Mouse (Mus musculus): ENCODE data around the gene Snx30.

The Snx30 gene

GRCm38 (mm10) chr4:59870859-59871591 is 65.4 kb downstream of the Snx30 start:
- peak; percentile 74 for DNase-seq (ENCODE audit: low read depth, low spot score)

GRCm38 (mm10) chr4:59873240-59873639 is 67.6 kb downstream of the Snx30 start:
- DNase-seq (ENCODE audit: low read depth, low spot score): no peak

GRCm38 (mm10) chr4:59873830-59874229 is 68.2 kb downstream of the Snx30 start:
- DNase-seq (ENCODE audit: low read depth, low spot score): no peak

- DNase-seq (ENCODE audit: low read depth, low spot score): no peak
Measured at GRCm38 (mm10) chr4:59876570-59876969, 70.9 kb downstream of the Snx30 start.

GRCm38 (mm10) chr4:59877025-59877424 is 71.4 kb downstream of the Snx30 start:
- no peak for DNase-seq (ENCODE audit: low read depth, low spot score)

- DNase-seq (ENCODE audit: low read depth, low spot score): no peak
Measured at GRCm38 (mm10) chr4:59878595-59878994, 73.0 kb downstream of the Snx30 start.

GRCm38 (mm10) chr4:59879444-59879843 is 73.8 kb downstream of the Snx30 start:
- DNase-seq (ENCODE audit: low read depth, low spot score): no peak

GRCm38 (mm10) chr4:59880725-59881124 is 75.1 kb downstream of the Snx30 start:
- DNase-seq (ENCODE audit: low read depth, low spot score): no peak

- no peak for DNase-seq (ENCODE audit: low read depth, low spot score)
Measured at GRCm38 (mm10) chr4:59881210-59881609, 75.6 kb downstream of the Snx30 start.

GRCm38 (mm10) chr4:59884136-59884696 is 78.6 kb downstream of the Snx30 start:
- no peak for DNase-seq (ENCODE audit: low read depth, low spot score)

GRCm38 (mm10) chr4:59886281-59886680 is 80.6 kb downstream of the Snx30 start:
- no peak for DNase-seq (ENCODE audit: low read depth, low spot score)

GRCm38 (mm10) chr4:59887011-59887410 is 81.4 kb downstream of the Snx30 start:
- no peak for DNase-seq (ENCODE audit: low read depth, low spot score)

GRCm38 (mm10) chr4:59888014-59888413 is 82.4 kb downstream of the Snx30 start:
- DNase-seq (ENCODE audit: low read depth, low spot score): no peak

- DNase-seq (ENCODE audit: low read depth, low spot score): no peak
Measured at GRCm38 (mm10) chr4:59890086-59890600, 84.5 kb downstream of the Snx30 start.

GRCm38 (mm10) chr4:59891723-59892416 is 86.2 kb downstream of the Snx30 start:
- no peak for DNase-seq (ENCODE audit: low read depth, low spot score)

GRCm38 (mm10) chr4:59892731-59893130 is 87.1 kb downstream of the Snx30 start:
- no peak for DNase-seq (ENCODE audit: low read depth, low spot score)

GRCm38 (mm10) chr4:59894415-59894814 is 88.8 kb downstream of the Snx30 start:
- DNase-seq (ENCODE audit: low read depth, low spot score): no peak

- no peak for DNase-seq (ENCODE audit: low read depth, low spot score)
Measured at GRCm38 (mm10) chr4:59894977-59895575, 89.4 kb downstream of the Snx30 start.

- no peak for DNase-seq (ENCODE audit: low read depth, low spot score)
Measured at GRCm38 (mm10) chr4:59896000-59896399, 90.4 kb downstream of the Snx30 start.

- no peak for DNase-seq (ENCODE audit: low read depth, low spot score)
Measured at GRCm38 (mm10) chr4:59897814-59898520, 92.3 kb downstream of the Snx30 start.

- DNase-seq (ENCODE audit: low read depth, low spot score): no peak
Measured at GRCm38 (mm10) chr4:59898521-59898919, 92.9 kb downstream of the Snx30 start.

- DNase-seq (ENCODE audit: low read depth, low spot score): no peak
Measured at GRCm38 (mm10) chr4:59901810-59902209, 96.2 kb downstream of the Snx30 start.
